Mouse (Mus musculus) intestine, postnatal 0 days (tissue): ENCODE data around the gene Hsd3b4. TPM values are rescaled to one million over a fixed set of nuclear protein-coding genes. Genes with fewer than 3 reads are reported as not detected.
"Not testable (repeated sequence)": the region's sequence is repeated elsewhere in the genome, so short reads cannot be mapped to it uniquely, and the experiment has no call there.

Experiments
- ATAC-seq: fragments of 200-750 bp; cut with Nextera tagmentation; 2 replicates; pipeline ENCODE4 v1.8.0; 2017; ENCODE audit warnings: mild to moderate bottlenecking, moderate TSS enrichment, moderate library complexity
- H3K27ac ChIP-seq: fragments of 300-500 bp; sonication (generic); 2 replicates; pipeline ENCODE4 v1.5.1; 2014; ENCODE audit warnings: mild to moderate bottlenecking, low read depth, low read length, moderate library complexity
- H3K27me3 ChIP-seq: fragments of 300-500 bp; sonication (generic); replicated peaks from 2 replicates; pipeline ENCODE4 v1.6.1; 2014; ENCODE audit warnings: low read length, mixed read lengths; ENCODE audit not compliant: control insufficient read depth, insufficient read depth
- H3K36me3 ChIP-seq: fragments of 300-500 bp; sonication (generic); 2 replicates; pipeline ENCODE4 v1.6.1; 2014; ENCODE audit warnings: mild to moderate bottlenecking, moderate library complexity; ENCODE audit not compliant: control insufficient read depth, insufficient read depth
- H3K4me1 ChIP-seq: fragments of 300-500 bp; sonication (generic); replicated peaks from 2 replicates; pipeline ENCODE4 v1.6.1; 2014; ENCODE audit warnings: antibody characterized with exemption, low read length, mixed read lengths; ENCODE audit not compliant: control insufficient read depth, insufficient read depth
- H3K4me2 ChIP-seq: fragments of 300-500 bp; sonication (generic); replicated peaks from 2 replicates; pipeline ENCODE4 v1.6.1; 2014; ENCODE audit warnings: low read depth, mild to moderate bottlenecking, moderate library complexity
- H3K4me3 ChIP-seq: fragments of 300-500 bp; sonication (generic); 2 replicates; pipeline ENCODE4 v1.5.1; 2014; ENCODE audit warnings: low read depth, low read length
- H3K9ac ChIP-seq: fragments of 300-500 bp; sonication (generic); 2 replicates; pipeline ENCODE4 v1.6.1; 2014; ENCODE audit warnings: mild to moderate bottlenecking, low read depth, low read length
- H3K9me3 ChIP-seq: fragments of 300-500 bp; sonication (generic); 2 replicates; pipeline ENCODE4 v1.6.1; 2016; ENCODE audit warnings: mixed run types; ENCODE audit not compliant: control insufficient read depth
- WGBS: fragments of 180-500 bp; shearing (Covaris S2); extraction: QIAGEN DNeasy Blood & Tissue Kit; methylation state at CpG from one replicate; pipeline ENCODE4 v1.1.7; 2014; 5-methylcytosine and 5-hydroxymethylcytosine counted together
- polyA plus RNA-seq: library from polyadenylated mRNA; unstranded; fragments of >200 nt; fragmentation: Nextera tagmentation; extraction: Ambion mirVana; gene quantifications from 2 replicates; pipeline ENCODE4 v1.2.1, GENCODE M21; 2015

The Hsd3b4 gene
- polyA plus RNA-seq, 1 experiment from 2014 or later, result not detected

DNA sequence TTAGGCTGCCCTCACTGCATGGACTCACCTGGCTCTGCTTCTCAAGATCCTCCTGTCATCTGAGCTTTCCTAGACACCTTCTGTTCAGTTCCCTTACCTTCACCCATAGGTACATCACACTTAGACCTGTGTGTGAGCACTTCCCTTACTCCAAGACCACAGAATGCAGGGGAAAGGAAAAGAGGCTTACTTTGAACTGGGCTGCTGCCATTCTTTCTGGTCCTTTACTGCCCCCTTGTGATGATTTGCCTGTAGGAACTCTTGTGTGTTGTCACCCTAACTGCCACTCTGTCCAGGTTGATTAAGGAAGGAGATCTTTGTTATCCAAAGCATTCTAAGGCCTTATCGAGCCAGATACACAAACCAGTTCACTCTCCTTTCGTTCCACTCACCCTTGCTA lies 13.6 kb downstream of the Hsd3b4 start:
- no CpG with 5 or more reads among the region's 2 CpGs for WGBS
- H3K4me3 ChIP-seq, H3K27me3 ChIP-seq, H3K9ac ChIP-seq, H3K4me2 ChIP-seq, H3K9me3 ChIP-seq, ATAC-seq, H3K27ac ChIP-seq, H3K4me1 ChIP-seq, H3K36me3 ChIP-seq: not testable (repeated sequence)

DNA sequence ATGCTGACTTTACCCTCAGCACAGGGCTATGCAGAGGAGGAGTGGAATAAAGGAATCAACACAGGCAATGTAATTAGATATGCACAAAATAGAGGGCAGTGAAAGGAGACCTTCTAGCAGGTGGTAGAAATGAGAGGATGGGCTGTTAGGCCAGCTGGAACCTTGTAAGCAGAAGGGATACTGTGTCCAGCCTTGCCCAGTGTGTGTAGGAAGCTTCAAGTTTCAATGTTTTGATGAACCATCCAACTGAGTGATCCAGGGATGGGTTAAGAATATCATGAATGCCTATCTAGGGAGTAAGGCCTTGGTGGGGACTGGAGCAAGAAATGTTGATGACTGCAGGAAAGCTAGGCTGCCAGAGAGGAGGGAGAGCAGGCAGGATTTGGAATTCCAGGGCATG lies 15.3 kb downstream of the Hsd3b4 start:
- not testable (repeated sequence) for H3K4me2 ChIP-seq, ATAC-seq, H3K27ac ChIP-seq, H3K9ac ChIP-seq, H3K27me3 ChIP-seq, H3K4me1 ChIP-seq, H3K36me3 ChIP-seq, H3K4me3 ChIP-seq, H3K9me3 ChIP-seq

DNA sequence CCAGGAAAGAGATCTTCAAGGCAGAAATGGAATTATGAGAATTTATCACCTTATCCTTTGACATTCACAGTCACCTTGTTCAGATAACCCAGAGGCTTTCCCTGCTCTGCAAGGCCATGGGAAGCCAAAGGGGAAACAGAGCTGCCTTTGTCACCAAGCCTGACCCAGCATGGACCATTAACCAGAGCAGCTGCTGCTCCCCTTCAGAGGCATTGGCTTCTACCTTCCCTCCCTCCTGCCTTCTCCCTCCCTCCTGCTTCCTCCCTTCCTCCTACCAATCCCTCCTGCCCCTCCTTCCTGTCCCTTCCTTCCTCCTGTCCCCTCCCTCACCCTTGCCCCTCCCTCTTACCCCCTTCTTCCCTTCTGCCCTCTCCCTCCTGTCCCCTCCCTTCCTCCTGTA lies 16.1 kb downstream of the Hsd3b4 start:
- not testable (repeated sequence) for H3K4me2 ChIP-seq, H3K9ac ChIP-seq, H3K27me3 ChIP-seq, H3K36me3 ChIP-seq, H3K4me1 ChIP-seq, H3K27ac ChIP-seq, H3K9me3 ChIP-seq, H3K4me3 ChIP-seq, ATAC-seq

DNA sequence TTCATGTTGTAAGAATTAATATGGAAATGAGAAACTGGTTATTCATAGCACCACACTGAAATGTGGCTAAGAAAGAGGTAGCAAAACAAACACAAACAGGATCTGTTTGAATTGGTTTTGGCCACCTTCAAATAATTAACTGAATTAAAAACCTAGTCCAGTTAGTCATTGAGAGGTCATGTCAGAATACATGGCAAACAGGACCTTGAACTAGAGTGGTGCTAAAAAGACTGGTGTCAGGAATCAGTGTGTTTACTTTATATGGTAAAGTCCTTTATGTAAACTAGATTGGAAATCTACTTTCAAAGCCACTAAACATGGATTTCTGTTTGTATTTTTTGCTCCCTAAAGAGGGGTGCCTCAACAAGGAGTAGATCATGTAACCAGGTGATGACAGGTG lies 38.8 kb downstream of the Hsd3b4 start:
- not testable (repeated sequence) for H3K27me3 ChIP-seq, H3K27ac ChIP-seq, H3K4me1 ChIP-seq, H3K36me3 ChIP-seq, H3K9ac ChIP-seq, ATAC-seq, H3K9me3 ChIP-seq, H3K4me3 ChIP-seq, H3K4me2 ChIP-seq

DNA sequence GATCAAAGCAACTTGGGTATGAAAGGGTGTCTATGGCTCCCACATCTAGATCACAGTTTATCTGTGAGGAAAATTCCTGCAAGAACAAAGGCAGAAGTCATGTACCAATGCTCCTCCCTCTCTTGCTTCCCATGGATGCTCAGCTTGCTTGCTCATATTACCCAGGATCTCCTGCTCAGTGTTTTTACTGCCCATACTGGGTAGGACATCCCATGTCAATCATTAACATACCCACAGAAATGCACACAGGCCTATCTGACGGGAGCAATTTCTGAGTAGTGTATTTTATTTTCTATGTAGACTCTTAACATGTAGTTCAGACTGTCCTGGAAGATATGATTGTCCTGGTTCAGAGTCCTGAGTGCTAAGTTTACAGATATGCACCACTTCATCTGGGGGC lies 39.3 kb downstream of the Hsd3b4 start:
- H3K9ac ChIP-seq, H3K4me2 ChIP-seq, H3K9me3 ChIP-seq, H3K36me3 ChIP-seq, H3K27me3 ChIP-seq, H3K4me1 ChIP-seq, H3K4me3 ChIP-seq, ATAC-seq, H3K27ac ChIP-seq: not testable (repeated sequence)
- WGBS, result no CpG with 5 or more reads among the region's 1 CpGs

DNA sequence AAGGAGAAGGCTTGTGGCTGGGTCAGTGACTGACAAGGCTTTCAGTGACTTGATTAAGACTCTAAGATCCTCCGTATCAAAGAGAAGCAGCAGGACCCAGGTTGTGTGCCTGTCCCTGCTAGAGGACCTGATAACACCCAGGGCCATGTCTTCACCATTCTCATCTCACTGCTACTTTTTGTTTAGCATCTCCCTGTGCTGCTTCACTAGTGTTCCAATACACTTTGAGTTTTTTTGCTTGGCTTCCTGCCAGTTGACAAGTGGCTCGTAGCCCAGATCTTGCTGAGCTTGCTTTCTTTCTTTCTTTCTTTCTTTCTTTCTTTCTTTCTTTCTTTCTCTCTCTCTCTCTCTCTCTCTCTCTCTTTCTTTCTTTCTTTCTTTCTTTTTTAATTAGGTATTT lies 41.0 kb downstream of the Hsd3b4 start:
- H3K9me3 ChIP-seq, H3K9ac ChIP-seq, H3K4me1 ChIP-seq, ATAC-seq, H3K36me3 ChIP-seq, H3K4me2 ChIP-seq, H3K27me3 ChIP-seq, H3K4me3 ChIP-seq, H3K27ac ChIP-seq: not testable (repeated sequence)
- no CpG with 5 or more reads among the region's 2 CpGs for WGBS

DNA sequence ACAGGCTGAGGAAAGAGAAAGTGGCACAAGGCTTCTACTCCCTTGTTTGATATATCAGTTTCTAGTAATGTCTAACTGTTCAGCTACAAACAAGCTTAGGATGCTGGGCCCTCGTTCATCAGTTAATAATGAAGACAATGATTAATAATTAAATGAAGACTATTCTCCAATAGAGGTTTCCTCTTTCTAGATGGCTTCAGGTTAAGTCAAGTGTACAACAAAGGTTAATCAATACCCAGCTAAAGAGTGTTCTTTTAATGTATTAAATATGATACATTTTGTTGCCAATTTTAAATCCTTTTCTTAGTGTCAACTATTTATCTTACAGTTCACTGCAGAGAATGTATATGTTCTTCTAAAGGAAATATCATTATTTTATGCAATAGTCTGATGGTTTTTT lies 53.3 kb downstream of the Hsd3b4 start, which contains the start of gene Gm4450:
Gene Gm4450, minus strand, starts transcription at position 101 of the 400 bp plus-strand sequence.
- whole genome bisulfite sequencing, result no CpG with 5 or more reads among the region's 1 CpGs
- not testable (repeated sequence) for H3K4me3 ChIP-seq, ATAC-seq

DNA sequence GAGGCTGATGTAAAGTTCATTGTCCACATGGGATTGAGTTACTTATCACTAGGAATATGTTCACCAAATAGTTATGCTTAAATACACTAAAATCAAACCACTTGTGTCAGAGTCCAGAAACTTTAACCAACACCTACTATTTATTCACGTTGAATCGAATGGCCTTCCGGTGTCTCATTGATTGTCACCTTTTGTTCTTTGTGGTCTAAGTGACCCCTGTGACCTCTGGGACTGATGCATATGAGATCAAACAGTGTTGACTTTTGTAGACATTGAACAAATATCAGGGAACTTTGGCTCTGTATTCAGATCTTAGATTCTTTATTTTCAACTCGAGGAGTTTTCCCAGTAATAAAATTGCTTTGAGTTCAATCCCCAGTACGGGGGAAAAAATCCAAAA lies 56.5 kb downstream of the Hsd3b4 start:
- WGBS, result 58% methylated on average over 5 of the region's 5 CpGs
- not testable (repeated sequence) for H3K9ac ChIP-seq, H3K9me3 ChIP-seq

More for the DNA sequence above, 53.3 kb downstream of the Hsd3b4 start, which contains the start of gene Gm4450:
- not testable (repeated sequence) for H3K27ac ChIP-seq, H3K9ac ChIP-seq, H3K36me3 ChIP-seq, H3K4me2 ChIP-seq, H3K4me1 ChIP-seq, H3K9me3 ChIP-seq, H3K27me3 ChIP-seq

More for the DNA sequence above, 56.5 kb downstream of the Hsd3b4 start:
- H3K4me2 ChIP-seq, ATAC-seq, H3K36me3 ChIP-seq, H3K4me1 ChIP-seq, H3K4me3 ChIP-seq, H3K27me3 ChIP-seq, H3K27ac ChIP-seq: not testable (repeated sequence)
